Mouse (Mus musculus) heart, postnatal 14 days (tissue): ENCODE results near the gene Ppp4r1. TPM values are rescaled to one million over a fixed set of nuclear protein-coding genes. Genes with fewer than 3 reads are reported as not detected.

Experiments used
- DNase-seq, 2 experiments: peaks; one replicate each; pipeline ENCODE4 v3.0.0; 2021 to 2022
- intact Hi-C: fragments of 180-260 bp; cut with DNase I; formaldehyde crosslinking; loops from one replicate; pipeline ENCODE4 v1.15.1; 2025
- total RNA-seq, 2 experiments: library from RNA; stranded (reverse); gene quantifications; 2 replicates each; pipeline ENCODE4 v1.2.3; 2021

Gene Ppp4r1
- total RNA-seq, 2 experiments from 2014 or later, result 51.8 to 58.6 TPM

DNA sequence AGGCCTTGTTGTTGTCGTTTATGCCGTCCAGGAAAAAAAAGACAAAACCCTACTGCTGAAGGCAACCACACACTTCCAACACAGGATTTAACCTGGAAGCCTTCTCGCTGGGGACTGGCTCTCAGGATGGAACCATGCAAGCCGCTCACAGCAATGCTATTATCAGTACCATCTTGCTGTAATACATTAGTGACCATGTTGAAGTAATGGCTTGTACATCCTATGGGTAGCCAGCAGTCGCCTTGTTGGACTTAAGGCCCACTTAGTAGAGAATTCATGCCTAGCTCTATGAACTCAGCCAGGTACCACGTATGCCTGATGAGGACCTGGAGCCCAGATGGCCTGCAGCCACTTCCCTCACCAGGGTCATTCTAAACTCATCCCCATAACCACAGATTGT lies 63.0 kb downstream of the Ppp4r1 start:
- intact Hi-C loops, result no loop called here
- no peak for DNase-seq

DNA sequence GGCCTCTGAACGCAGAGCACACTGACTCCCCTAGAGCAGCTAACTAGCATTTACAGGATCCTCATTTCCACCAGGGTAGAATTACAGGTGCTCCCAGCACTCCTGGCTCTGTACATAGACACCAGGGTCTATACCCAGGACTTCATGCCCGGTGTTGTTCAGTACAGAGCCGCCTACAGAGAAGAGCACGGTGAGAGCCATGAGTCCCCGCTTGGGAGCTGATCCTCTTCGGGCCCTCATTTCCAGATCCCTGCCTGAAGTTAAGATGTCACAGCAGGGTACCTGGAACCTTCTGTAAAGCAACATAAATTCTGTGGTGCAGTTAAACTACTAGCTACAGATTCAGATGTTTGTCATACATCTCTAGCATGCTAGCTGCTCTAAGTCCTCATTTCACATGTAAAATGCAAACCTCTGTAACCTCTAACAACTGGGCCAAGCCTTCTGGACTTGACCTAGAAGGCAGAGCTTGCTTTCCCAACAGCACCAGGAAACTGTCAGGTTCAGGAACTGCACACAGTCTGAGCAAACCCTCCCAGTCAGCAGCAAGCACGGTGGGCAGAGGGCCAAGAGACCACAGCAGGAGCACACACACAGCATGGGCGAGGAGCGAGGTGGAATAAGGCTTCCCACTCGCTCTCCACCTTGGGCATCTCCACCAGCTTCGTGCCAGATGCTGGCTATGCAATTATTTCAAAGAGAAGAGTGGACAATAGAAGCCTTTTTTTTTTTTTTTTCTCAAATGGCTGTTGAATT lies 65.5 kb downstream of the Ppp4r1 start:
- DNase-seq, result no peak
- intact Hi-C loops, result no loop called here

DNA sequence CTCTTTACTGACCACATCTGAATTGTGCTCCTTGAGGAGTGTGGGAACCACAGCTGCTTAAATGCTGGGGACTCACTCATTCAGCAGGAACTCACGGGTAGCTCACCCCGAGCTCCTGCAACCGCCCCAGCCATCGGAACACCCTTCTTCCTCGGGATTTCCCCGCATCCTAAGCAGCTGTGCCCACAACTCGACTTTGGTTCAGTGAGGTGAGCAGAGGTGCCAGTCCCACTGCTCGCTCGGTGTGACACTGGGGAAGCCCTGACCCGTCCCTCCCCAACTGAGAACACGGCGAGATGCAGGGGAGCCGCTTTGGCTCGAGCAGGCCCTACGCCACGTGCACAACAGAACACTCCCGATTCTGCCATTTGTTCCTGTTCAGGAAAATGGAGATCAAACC lies 68.1 kb downstream of the Ppp4r1 start:
- DNase-seq, result no peak
- intact Hi-C loops, result no loop called here

DNA sequence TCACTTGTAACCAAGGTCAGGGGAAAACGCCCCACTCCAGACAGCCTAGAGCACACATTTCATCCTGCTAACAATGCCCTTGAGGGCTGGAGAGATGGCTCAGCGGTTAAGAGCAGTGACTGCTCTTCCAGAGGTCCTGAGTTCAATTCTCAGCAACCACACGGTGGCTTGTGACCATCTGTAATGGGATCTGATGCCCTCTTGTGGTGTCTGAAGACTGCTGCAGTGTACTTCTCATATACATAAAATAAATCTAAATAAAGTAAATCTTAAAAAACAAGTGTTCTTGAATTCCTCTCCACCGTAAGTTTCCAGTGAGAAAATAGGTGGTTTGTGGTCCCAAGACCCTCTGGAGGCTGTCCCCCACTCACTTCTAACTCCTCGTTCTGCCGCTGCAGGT lies 69.4 kb downstream of the Ppp4r1 start:
- intact Hi-C loops, result no loop called here
- DNase-seq, result no peak

DNA sequence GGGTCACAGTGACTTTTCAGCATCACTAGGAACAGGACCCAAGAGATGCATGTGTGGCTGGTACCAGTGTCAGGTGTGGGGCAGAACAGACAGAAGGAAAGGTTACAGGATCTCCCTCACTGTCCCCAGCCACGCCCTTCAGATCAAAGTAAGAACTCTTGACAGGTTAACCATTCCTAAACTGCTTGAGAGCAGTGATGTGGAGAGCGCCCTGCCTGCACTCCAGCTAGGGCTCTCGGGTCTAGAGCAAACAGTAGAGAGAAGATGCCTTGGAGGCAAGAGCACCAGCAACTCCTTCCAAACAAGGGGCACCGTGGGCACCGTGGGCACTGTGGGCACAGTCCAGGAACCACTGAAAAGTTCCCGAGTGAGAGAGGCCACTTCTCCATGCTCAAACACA lies 71.0 kb downstream of the Ppp4r1 start:
- DNase-seq, result no peak
- intact Hi-C loops, result no loop called here

DNA sequence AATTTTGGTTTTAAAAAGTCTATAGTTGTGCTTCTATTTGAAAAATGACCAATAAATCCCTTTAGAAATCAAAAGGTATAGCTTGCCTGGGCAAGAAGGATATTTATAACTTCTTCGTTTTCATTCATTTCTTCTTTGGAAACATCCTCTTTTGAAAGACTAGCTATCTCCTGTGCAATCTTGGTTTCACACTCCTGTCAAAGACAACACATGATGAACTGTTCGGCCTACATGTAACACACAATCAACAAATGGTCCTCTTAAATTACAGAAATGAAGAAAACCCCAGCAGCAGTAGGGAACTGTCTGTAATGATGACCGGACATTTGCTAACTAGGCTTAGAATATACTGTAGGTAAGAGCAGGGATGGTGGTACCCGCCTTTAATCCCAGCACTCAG lies 71.6 kb downstream of the Ppp4r1 start:
- DNase-seq, result no peak
- intact Hi-C loops, result no loop called here

DNA sequence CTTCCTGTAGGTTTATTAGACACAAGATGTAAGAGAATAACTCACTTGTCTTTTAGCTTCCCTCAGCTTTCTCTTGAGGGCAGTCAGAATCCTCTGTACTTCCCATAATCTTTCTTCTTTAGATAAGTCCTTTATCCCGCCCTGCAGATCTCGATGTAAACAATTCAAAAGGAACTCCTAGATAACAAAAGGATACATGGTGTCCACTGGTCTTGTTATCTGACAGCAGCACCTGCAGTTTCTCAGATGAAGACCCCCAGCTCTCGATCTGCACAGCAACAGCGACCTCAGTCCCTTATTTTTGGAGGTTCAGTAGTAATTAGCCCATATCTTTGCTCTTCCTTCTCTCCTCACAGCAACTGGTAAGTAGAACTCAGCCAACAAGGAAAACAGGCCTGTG lies 75.2 kb downstream of the Ppp4r1 start:
- intact Hi-C loops, result no loop called here
- DNase-seq, result no peak

DNA sequence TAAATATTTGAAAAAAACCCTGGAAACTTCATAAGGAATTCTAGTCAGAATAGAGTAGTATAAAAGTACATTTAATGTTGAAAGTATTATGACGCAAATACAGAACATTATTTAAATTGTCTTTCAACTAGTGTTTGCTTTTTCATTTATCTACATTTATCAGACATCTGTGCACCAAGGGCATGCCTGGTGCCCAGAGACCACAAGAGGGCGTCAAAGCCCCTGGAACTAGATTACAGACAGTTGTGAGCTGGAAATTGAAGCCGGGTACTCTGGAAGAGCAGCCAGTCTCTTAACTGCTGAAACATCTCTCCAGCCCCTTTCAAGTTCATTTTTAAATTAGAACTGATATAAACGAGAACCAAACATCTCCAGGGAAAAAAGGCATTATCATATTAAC lies 80.2 kb downstream of the Ppp4r1 start:
- peak in 1 of 2 experiments; percentile 54 for DNase-seq
- intact Hi-C loops, result no loop called here

DNA sequence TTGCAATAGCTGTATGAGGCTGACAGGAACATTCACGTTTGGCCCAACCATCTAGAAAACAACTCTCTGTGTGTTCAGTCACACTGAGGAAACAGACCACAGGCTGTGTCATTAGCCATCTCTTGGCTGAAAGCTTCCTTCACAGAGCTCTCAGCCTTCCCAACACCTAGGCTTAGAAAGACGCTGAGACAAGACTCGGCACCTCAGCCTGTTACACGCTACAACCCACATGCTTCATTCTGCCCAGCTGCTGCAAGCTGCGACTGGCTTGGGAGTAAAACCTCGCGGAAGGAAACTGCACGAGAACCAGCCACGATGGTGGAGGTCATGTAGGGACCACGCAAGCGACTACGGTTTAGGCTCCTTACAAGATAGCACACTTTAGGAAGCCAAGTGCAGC lies 81.5 kb downstream of the Ppp4r1 start:
- intact Hi-C loops, result loop anchor here (1.0 kb wide), 1 partner anchor 242 kb away; no protein-coding TSS in a partner anchor
- no peak for DNase-seq

DNA sequence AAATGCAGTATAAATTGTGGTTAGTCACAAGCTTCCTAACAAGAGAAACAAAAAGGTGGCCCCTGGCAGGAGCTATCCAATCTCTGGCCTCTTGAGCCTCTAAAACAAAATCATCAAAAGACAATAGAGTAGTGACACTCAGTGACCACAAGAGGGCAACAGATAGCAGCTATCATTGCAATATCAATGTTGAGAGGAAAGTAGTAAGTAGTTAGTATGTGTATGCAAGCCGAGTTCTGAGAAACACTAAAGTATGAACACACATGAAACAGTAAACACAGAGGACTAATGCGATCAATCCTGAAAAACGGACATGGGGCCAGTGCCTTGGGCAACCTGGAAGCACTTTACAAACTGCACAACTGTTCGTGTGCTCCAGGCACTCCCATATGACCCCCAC lies 82.4 kb downstream of the Ppp4r1 start:
- DNase-seq, result peak in 1 of 2 experiments; percentile 42

DNA sequence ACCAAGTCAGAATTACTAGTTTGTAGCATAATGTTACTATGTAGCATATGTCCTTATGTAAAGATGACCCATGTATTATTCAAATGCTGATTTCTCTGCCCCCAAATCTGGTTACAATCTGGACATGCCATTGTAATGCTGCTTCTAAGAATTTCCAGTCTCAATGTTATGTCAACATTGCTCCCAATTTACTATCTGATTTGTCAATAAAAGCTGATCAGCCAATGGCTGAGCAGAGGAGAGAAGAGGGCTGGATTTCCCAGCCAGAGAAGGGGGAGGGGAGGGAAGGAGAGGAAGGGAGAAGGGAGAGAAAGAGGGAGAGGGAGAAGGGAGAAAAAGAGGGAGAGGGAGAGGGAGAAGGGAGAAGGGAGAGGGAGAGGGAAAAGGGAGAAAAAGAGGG lies 82.9 kb downstream of the Ppp4r1 start:
- intact Hi-C loops, result no loop called here
- no peak for DNase-seq

More for the DNA sequence above, 82.4 kb downstream of the Ppp4r1 start:
- intact Hi-C loops, result loop anchor here (1.0 kb wide), 1 partner anchor 242 kb away; no protein-coding TSS in a partner anchor

DNA sequence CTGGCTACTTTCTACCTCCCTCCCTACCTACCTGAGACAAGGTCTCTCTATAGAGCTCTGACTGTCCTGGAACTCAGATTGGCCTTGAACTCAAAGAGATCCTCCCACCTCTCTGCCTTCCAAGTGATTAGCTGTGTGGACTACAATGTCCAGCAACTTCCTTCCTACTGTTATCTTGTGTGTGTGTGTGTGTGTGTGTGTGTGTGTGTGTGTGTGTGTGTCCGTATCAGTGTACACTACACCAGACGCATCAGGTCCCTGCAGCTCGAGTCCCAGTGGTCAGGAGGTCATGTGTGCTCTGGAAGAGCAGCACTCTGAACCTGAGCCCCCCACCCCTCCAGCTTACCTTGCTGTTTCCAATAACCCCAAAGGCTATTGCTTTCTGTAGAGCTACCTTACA lies 83.8 kb downstream of the Ppp4r1 start:
- DNase-seq, result no peak
- intact Hi-C loops, result no loop called here

DNA sequence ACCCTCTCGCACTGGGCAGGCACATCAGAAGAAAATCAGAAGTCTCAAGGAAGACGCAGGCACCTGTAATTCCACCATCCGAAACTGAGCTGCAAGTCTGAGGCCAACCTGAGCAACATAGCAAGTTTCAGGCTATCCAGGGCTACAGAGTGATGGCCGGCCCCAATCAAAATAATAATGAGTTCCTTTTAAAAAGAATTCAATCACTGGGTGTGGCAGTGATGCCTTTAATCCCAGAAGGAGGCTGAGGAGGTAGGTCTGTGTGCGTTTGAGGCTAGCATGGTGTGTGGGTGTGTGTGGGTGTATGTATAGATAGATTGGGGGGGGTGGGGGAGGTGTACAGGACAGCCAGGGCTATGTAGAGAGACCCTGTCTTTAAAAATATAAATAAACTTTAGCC lies 85.6 kb downstream of the Ppp4r1 start:
- no peak for DNase-seq
- intact Hi-C loops, result no loop called here

DNA sequence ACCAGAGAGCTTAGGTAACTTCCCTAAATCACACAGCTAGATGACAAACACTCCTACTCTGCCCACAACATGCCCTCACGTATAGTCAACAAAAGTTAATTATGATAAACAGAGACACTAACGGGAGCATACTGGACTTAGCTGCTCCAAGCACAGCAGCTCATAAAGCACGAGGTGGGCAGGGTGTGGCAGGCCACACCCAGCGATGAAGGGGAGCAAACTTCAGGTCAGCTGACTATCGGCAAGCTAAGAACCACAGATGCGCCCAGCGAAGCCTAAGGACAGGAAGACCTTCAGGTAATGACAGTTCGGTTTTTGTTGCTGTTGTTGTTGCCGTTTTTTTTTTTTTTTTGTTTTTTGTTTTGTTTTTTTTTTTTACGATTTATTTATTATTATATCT lies 87.3 kb downstream of the Ppp4r1 start:
- DNase-seq, result no peak
- intact Hi-C loops, result loop anchor here (2.0 kb wide), 1 partner anchor 81 kb away; the partner anchor contains the start of gene Twsg1

DNA sequence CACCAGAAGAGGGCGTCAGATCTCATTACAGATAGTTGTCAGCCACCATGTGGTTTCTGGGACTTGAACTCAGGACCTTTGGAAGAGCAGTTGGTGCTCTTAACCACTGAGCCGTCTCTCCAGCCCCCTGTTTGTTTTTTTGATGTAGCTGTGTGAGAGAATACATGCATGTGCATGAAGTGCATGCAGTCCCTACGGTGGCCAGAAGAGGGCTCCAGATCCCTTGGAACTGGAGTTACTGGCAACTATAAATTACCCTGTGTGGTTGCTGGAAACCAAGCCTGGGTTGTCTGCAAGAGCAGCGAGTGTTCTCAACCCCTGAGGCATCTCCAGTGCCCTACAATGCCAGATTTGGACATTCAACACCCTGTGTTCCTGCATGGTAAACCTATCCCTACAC lies 87.8 kb downstream of the Ppp4r1 start:
- DNase-seq, result peak; percentile 72 to 86
- intact Hi-C loops, result loop anchor here (2.0 kb wide), 1 partner anchor 81 kb away; the partner anchor contains the start of gene Twsg1

DNA sequence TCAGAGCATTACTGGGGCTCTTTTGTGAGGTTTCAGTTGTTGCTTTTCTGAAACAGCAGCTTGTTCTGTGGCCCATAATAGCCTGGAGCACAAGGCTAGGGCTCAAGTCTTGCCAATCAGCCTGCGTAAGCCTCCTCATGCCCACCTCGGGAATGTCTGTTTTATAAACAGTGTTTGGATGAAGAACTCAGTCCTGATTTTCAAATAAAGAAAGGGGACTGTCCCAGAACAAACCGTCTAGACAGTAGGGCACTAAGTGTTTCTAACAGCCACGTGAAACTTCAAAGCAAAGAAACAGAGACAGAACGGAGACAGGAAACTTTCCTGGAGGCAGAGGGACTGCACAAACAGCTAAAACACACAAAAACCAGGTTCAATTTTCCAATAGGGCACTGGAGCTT lies 89.3 kb downstream of the Ppp4r1 start:
- intact Hi-C loops, result loop anchor here (2.0 kb wide), 1 partner anchor 79 kb away; the partner anchor contains the start of gene Twsg1
- DNase-seq, result no peak

DNA sequence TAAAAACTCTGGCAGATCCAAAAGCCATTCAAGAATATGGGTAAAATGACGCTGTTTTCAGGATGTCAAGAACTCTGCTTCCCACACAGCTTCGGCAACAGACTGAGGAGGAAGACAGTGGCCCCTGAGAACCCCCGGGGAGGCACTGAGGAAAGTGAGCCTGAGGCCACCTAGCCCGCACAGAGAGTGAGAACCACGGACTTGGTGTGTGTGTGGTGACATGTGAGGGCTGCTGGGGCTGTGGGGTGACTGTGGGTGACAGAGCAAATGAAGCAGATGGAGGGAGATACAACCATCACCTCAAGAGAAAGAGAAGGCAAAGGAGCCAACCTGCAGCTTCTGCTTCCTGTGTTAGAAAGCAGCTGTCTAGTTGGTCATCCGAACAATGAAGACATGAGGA lies 89.7 kb downstream of the Ppp4r1 start:
- intact Hi-C loops, result no loop called here
- DNase-seq, result no peak

DNA sequence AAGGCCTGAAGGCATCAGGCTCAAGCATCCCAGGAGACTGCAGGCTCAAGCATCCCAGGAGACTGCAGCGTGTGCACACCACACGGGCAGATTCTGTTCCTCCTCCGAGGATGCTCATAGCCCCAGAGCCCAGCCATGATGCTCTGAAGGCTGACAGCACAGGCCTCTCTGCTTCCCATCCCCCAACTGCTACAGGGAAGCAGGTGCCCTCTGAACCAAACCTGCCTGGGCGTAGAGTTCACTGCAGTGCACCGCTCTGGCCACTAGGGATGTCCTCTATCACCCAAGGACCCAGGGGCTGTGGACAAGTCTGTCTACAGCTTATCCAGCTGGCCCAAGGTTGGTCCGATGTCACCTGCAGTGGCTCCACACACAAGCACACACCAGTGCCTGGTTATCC lies 90.3 kb downstream of the Ppp4r1 start:
- intact Hi-C loops, result no loop called here
- DNase-seq, result peak in 1 of 2 experiments; percentile 53

DNA sequence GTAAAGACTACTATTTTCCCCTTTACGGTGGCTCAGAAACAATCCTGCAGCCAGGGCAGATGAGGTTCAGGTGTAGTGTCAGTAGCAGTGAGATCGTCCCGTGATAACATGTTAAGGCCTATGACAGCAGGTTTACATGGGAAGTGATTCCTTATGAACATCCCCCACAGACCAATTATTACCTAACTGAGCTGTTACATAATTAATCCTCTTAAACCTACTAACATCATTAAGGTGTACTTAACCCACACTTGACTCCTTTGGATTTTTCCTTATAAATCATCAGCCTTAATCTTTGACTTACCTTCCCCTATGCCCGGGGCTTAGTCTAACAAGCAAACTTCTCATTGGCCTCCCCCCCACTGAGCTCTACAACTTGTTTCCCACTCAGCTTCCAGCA lies 90.8 kb downstream of the Ppp4r1 start:
- DNase-seq, result no peak
- intact Hi-C loops, result no loop called here

DNA sequence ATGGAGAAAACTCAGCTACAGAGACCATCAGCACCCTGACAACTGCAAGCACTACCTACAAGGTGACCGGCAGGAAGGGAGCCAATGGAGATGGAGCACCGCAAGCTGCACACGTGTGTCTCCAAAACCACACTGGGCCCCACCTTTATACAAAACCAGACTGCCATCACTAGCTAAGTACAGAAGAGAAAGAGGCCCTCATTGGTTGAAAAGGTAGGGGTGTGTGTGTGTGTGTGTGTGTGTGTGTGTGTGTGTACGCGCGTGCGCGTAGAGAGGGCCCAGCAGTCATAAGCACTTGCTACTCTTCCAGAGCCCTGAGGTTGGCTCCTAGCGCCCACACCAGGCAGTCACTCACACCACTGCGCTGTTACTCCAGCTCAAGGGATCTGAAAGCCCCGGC lies 91.5 kb downstream of the Ppp4r1 start:
- DNase-seq, result no peak
- intact Hi-C loops, result no loop called here

DNA sequence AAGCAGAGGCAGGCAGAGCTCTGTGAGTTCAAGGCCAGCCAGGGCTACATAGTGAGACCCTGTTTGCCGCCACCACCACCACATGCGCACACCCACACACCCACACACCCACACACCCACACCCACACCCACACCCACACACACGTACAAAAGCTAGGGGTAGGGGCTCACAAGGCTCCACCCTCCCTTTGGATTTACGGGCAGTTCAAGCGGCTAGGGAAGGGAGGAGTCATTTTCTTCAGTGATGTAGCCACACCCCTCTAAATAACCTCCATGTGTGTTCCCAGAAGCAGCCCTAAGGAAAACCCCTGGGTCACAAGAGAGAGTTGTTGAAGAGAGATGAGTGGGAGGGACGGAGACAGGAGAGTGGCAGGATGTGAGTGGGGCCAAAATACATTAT lies 94.7 kb downstream of the Ppp4r1 start:
- DNase-seq, result no peak
- intact Hi-C loops, result no loop called here

DNA sequence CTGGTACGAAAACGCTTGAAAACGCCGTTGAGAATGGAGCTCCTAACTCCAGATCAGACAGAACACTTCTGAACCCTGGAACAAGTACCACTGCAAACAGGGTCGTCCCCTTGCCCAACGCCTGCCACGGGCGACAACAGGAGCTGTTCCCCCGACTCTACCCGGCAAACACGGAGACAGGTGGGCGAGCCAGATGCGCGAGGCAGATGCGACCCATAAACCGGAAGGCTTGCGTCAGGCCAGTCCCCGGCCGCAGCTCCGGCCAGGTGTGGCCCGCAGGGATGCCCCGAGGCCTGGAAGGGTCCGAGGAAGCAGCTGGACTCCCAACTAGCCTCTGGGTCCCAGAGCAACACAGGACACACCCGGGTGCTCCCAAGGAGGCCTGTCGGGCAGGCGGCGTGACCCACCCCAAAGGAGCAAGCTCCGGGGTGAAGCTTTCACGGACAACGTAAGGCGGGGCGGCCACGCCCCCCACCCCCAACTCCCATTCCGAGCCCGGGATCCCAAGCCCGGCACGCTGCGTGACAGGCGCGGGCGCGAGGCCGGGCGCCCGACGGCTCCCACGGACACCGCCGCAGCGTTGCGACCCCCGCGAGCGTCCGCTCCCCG lies 101.8 kb downstream of the Ppp4r1 start:
- intact Hi-C loops, result loop anchor here (2.0 kb wide), 1 partner anchor 33 kb away; no protein-coding TSS in a partner anchor
- no peak for DNase-seq
